Mouse (Mus musculus): ENCODE measurements around the gene Dgcr2. TPM values are rescaled to one million over a fixed set of nuclear protein-coding genes. Genes with fewer than 3 reads are reported as not detected.

The Dgcr2 gene
- polyA plus RNA-seq, 1 experiment from 2014 or later = 18.6 TPM

- WGBS (ENCODE audit: insufficient replicate concordance) = 56% methylated on average over 5 of the region's 5 CpGs
- H3K27me3 ChIP-seq = peaks cover 68% of the 10 kb centered on the region
- H3K9ac ChIP-seq = no peak overlapping the region
- no peak for ATAC-seq (ENCODE audit: low read depth)
- no peak overlapping the region for H3K4me3 ChIP-seq (replicated peaks)
- H3K27ac ChIP-seq = no peak overlapping the region
- H3K36me3 ChIP-seq = peaks cover 14% of the 10 kb centered on the region
- DNase-seq = no peak
- H3K4me2 ChIP-seq = no peak overlapping the region
- peaks cover 27% of the 10 kb centered on the region for H3K4me1 ChIP-seq (replicated peaks)
- H3K9me3 ChIP-seq (replicated peaks) = no peaks in the 10 kb centered on the region
Measured at GRCm38 (mm10) chr16:17795643-17796042, 102.7 kb downstream of the Dgcr2 start.

- no peak overlapping the region for H3K4me3 ChIP-seq (replicated peaks)
- H3K9me3 ChIP-seq (replicated peaks) = no peaks in the 10 kb centered on the region
- 67% methylated on average over 4 of the region's 4 CpGs for WGBS (ENCODE audit: insufficient replicate concordance)
- peaks cover 52% of the 10 kb centered on the region for H3K27me3 ChIP-seq
- H3K36me3 ChIP-seq = peaks cover 24% of the 10 kb centered on the region
- ATAC-seq (ENCODE audit: low read depth) (no peak), DNase-seq (no peak)
- no peak overlapping the region for H3K27ac ChIP-seq
- no peak overlapping the region for H3K9ac ChIP-seq
- H3K4me1 ChIP-seq (replicated peaks) = peaks cover 27% of the 10 kb centered on the region
- H3K4me2 ChIP-seq = no peak overlapping the region
Measured at GRCm38 (mm10) chr16:17794047-17794446, 104.3 kb downstream of the Dgcr2 start.

- ATAC-seq (ENCODE audit: low read depth) = no peak
- H3K9me3 ChIP-seq (replicated peaks) = no peaks in the 10 kb centered on the region
- DNase-seq = no peak
- H3K27me3 ChIP-seq = peaks cover 39% of the 10 kb centered on the region
- H3K9ac ChIP-seq = no peak overlapping the region
- H3K4me3 ChIP-seq (replicated peaks) = no peak overlapping the region
- no peak overlapping the region for H3K4me2 ChIP-seq
- H3K36me3 ChIP-seq = peaks cover 26% of the 10 kb centered on the region
- 67% methylated on average over 3 of the region's 3 CpGs for WGBS (ENCODE audit: insufficient replicate concordance)
- H3K4me1 ChIP-seq (replicated peaks) = peaks cover 17% of the 10 kb centered on the region
- H3K27ac ChIP-seq = no peak overlapping the region
Measured at GRCm38 (mm10) chr16:17792728-17793127, 105.6 kb downstream of the Dgcr2 start.

Other genes starting within 250 kb of the Dgcr2 start
- 15.8 and 20.2 TPM in 2 replicates for gene Med15, start 165.7 kb downstream of the Dgcr2 start, polyA plus RNA-seq (2015; fragmentation: Nextera tagmentation; extraction: Ambion mirVana)
- 14.3 TPM in 2 replicates for gene Klhl22, start 138.9 kb downstream of the Dgcr2 start, polyA plus RNA-seq (2015; fragmentation: Nextera tagmentation; extraction: Ambion mirVana)
- gene Scarf2, start 101.3 kb downstream of the Dgcr2 start, polyA plus RNA-seq (2015; fragmentation: Nextera tagmentation; extraction: Ambion mirVana) = 1.0 TPM in 2 replicates
- not detected in 2 replicates for gene B830017H08Rik, start 65.4 kb downstream of the Dgcr2 start, polyA plus RNA-seq (2015; fragmentation: Nextera tagmentation; extraction: Ambion mirVana)
- gene Car15, start 60.2 kb downstream of the Dgcr2 start, polyA plus RNA-seq (2015; fragmentation: Nextera tagmentation; extraction: Ambion mirVana) = 0.54 and 0.59 TPM in 2 replicates
- 0.05 and 0.08 TPM in 2 replicates for gene Gm20518, start 6.9 kb downstream of the Dgcr2 start, polyA plus RNA-seq (2015; fragmentation: Nextera tagmentation; extraction: Ambion mirVana)
- not detected in 2 replicates for gene Tssk1, start 4.3 kb downstream of the Dgcr2 start, polyA plus RNA-seq (2015; fragmentation: Nextera tagmentation; extraction: Ambion mirVana)
- gene Tssk2, start 75 bp upstream of the Dgcr2 start, polyA plus RNA-seq (2015; fragmentation: Nextera tagmentation; extraction: Ambion mirVana) = not detected in 2 replicates
- gene Ess2, start 12.8 kb upstream of the Dgcr2 start, polyA plus RNA-seq (2015; fragmentation: Nextera tagmentation; extraction: Ambion mirVana) = 11.7 and 11.8 TPM in 2 replicates
- not detected in 2 replicates for gene Gsc2, start 16.5 kb upstream of the Dgcr2 start, polyA plus RNA-seq (2015; fragmentation: Nextera tagmentation; extraction: Ambion mirVana)
- 78.6 and 83.0 TPM in 2 replicates for gene Slc25a1, start 29.7 kb upstream of the Dgcr2 start, polyA plus RNA-seq (2015; fragmentation: Nextera tagmentation; extraction: Ambion mirVana)
- gene Vpreb2, start 81.9 kb upstream of the Dgcr2 start, polyA plus RNA-seq (2015; fragmentation: Nextera tagmentation; extraction: Ambion mirVana) = 0.30 TPM in 1 of 2 replicates, not detected in the other
- 29.0 and 29.1 TPM in 2 replicates for gene Dgcr6, start 154.3 kb upstream of the Dgcr2 start, polyA plus RNA-seq (2015; fragmentation: Nextera tagmentation; extraction: Ambion mirVana)
- 5.2 and 5.9 TPM in 2 replicates for gene Prodh, start 191.6 kb upstream of the Dgcr2 start, polyA plus RNA-seq (2015; fragmentation: Nextera tagmentation; extraction: Ambion mirVana)
- gene Rtn4r, start 229.1 kb upstream of the Dgcr2 start, polyA plus RNA-seq (2015; fragmentation: Nextera tagmentation; extraction: Ambion mirVana) = 0.33 and 0.56 TPM in 2 replicates